Mouse (Mus musculus) left cerebral cortex, adult 18-20 months (tissue): ENCODE results near the gene Nkg7. TPM values are rescaled to one million over a fixed set of nuclear protein-coding genes. Genes with fewer than 3 reads are reported as not detected.
"Not testable (repeated sequence)": the region's sequence is repeated elsewhere in the genome, so short reads cannot be mapped to it uniquely, and the experiment has no call there.

Experiments used
- DNase-seq, 2 experiments: peaks; one replicate each; pipeline ENCODE4 v3.0.0; 2021 to 2022; ENCODE audit warnings: low spot score in 2 of 2, mixed read lengths in 1 of 2
- long read RNA-seq, 2 experiments: library from polyadenylated mRNA; stranded (forward); transcript quantifications; one replicate each; pipeline ENCODE4 v2.0.0; 2021
- total RNA-seq, 2 experiments: library from RNA; stranded (reverse); gene quantifications; 2 replicates each; pipeline ENCODE4 v1.2.3; 2021

The Nkg7 gene
- total RNA-seq = not detected
- long read RNA-seq, experiment 1 = 0 reads
- long read RNA-seq, experiment 2 = 0 reads

DNA sequence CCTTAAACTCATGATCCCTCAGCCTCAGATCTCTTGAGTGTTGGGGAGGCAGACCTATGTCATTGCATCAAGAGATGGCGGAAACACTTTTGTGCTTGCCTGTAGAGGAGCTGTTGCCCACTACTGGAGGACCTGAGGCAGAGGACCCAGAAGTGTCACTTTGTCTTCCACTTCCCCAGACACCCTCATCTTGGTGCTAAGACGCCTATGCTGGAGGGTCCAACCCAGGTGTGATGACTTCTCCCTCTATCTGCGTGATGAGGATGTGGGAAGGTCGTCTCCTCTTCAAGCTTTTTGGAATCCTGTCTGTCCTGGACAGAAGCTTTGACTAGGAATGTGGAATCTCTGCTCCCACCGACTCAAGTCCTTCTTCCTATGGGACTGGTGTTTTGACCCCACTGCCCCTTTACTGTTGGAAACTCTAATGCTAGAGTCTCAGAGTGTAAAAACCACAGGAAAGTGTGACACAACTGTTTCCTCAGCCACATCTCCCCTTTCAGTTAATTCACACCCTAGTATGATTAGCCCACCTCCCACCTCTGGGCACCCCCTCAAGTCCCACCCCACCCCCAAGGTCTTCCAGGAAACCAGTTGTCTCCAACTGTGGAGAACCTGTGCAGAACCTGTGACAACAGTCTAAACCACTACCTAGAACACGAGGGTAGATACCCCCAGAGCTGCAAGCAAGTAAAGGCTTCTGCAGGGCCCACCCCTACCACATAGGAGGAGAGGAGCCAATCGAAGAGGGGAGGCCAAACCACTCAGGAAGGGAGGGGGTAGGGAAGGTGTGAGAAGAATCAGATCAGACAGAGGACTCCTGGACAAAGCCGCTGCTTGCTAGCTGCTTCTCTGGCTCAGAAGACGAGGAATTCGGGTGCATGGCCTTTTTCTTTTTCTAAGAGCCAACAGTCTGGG lies at the start of gene Nkg7:
Gene Nkg7 (plus strand): TSS at position 733 of the 915 bp plus-strand sequence.
- DNase-seq = no peak

DNA sequence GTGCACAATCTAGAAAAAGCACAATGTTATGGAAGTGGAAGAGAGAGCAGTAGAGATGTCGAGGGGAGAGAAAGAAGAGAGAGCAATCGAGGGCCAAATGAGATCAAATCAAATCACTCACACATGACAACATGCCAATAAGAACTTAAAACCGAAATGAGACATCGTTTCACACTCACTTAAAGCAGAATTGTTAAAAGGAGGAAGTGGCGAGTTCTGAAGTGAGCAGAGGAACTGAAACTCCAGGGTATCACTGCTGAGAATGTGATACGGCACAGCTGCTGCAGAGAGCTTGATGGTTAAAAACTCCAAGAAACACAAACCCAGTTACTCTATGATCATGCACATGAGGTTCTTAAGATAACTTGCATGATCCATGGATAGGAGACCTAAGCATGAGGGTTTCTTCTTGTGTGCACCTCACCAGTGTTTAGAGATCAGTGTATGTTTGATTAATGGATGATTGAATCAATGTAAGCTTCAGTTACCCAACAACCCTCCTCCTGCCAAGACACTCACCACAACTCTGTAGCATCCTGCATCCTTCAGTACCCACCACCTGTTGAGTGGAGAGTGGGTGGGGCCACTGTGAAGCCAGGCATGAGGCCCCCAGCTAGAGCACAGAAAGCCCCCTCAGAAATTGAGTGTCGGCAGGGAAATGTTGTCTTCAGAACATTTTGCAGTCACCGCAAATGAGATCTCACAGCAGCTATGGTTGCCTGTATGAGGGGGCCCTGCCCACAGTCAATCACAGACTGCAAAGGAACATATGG lies 44.3 kb upstream of the Nkg7 start:
- no peak for DNase-seq

DNA sequence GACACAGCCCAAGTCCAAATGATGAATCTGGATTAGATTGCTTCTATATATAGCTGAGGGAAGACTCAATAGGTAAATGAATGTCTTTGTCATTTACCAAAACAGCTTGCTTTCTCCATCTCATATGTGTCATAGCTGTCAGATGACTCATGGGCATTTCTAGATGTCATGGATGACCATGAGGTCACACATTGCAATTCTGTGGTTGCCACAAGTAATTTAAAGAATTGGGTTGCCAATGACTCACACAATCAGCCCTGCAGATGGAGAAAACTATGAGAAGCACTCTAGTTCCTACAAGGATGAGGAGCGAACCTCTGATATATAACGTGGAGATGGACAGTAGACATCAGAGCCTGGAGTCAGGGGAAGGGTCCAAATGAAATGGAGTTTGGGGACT lies 37.4 kb upstream of the Nkg7 start:
- no peak for DNase-seq

DNA sequence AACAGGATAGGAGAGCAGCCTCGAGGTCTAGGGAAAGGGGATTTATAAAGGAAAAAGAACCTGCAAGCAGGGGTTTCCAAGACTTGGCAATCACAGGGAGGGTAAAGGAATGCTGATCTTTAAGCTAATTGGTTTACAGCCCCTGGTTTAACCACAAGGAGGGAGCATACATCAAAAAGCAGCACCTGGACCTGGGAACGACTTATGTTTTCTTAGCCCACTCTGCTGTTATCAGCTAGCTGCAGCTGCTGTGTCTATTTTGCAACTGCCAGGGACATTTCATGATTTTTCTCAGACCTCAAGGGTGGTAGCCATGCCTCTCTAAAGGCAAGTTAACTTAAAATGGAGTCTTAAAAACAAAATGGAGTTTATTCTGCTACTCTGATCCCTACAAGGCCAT lies 34.2 kb upstream of the Nkg7 start:
- DNase-seq = no peak

DNA sequence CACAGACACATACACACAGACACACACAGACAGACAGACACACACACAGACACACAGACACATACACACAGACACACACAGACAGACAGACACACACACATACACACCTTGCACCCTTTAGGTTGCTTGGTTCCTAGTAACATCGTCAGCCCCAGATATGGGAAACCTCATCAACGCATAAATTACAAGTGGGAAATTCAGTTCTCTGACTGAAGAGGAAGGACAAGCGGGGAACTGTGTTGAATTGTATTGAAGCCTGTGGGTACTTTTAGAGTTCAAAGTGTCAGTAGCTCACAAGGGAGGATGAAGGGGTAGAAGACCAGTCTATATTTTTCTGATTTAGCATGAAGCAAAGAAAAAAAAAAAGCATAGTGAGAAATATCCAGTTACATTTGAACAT lies 29.3 kb upstream of the Nkg7 start:
- DNase-seq = no peak

DNA sequence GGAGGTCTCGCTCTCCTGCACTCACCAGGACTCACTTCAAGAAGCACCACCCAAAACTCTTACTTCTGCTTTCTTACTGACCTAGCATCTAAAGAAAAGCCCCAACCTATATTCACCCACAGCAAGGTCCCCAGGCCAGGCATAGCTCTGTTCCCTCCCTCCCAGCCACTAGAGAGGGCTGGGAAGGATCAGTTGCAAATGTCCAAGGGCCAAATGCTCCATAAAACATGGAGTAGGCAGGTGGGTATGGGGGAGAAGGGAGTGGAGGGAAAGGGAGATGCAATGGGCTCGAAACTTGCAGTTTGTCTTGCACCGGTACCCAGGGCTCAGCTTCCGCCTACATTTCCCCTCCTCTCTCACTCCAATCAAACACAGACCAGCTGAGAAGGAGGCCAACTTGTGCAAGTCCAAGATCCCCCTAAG lies 28.7 kb upstream of the Nkg7 start, which contains the start of gene Siglecg:
Gene Siglecg (plus strand): TSS at position 74 of the 423 bp plus-strand sequence.
- no peak for DNase-seq

DNA sequence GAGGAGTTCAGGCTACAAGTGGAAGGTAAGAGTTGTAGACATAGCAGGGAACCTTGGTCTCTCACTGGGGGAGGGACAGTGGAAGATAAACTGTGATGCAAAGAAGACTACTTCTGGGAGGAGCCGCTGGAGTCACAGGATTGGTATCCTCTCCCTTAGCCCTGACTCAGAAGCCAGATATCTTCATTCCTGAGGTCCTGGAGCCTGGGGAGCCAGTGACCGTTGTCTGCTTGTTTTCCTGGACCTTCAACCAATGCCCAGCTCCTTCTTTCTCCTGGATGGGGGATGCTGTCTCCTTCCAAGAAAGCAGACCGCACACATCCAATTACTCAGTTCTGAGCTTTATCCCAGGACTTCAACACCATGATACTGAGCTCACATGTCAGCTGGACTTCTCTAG lies 27.8 kb upstream of the Nkg7 start:
- DNase-seq = no peak

DNA sequence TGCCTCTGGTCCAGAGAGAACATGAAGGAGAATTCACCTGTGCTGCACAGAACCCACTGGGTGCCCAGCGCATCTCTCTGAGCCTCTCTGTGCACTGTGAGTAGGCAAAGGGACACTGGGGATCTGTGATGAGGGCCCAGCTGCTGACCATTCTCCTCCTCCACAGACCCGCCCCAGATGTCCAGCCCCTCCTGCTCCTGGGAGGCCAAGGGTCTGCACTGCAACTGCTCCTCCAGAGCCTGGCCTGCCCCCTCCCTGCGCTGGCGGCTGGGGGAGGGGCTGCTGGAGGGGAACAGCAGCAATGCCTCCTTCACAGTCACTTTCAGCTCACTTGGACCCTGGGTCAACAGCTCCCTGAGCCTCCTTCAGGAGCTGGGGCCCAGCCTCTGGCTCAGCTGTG lies 25.1 kb upstream of the Nkg7 start:
- not testable (repeated sequence) for DNase-seq

DNA sequence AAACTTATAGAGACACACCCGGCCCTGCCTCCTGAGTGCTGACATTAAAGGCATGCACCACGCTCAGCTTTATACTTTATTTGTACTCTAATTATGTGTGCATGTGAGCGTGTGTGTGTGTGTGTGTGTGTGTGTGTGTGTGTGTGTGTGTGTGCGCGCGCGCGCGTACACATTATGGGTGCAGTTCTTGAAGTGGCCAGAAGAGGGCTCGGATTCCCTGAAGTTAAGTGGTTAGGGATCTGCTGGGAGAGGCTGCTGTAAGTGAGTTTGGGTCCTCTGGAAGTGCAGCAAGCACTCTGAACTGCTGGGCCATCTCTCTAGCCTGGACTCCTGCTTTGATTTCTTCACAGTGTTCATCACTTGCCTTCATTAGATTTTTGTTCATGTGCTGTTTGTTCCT lies 19.6 kb upstream of the Nkg7 start:
- no peak for DNase-seq

DNA sequence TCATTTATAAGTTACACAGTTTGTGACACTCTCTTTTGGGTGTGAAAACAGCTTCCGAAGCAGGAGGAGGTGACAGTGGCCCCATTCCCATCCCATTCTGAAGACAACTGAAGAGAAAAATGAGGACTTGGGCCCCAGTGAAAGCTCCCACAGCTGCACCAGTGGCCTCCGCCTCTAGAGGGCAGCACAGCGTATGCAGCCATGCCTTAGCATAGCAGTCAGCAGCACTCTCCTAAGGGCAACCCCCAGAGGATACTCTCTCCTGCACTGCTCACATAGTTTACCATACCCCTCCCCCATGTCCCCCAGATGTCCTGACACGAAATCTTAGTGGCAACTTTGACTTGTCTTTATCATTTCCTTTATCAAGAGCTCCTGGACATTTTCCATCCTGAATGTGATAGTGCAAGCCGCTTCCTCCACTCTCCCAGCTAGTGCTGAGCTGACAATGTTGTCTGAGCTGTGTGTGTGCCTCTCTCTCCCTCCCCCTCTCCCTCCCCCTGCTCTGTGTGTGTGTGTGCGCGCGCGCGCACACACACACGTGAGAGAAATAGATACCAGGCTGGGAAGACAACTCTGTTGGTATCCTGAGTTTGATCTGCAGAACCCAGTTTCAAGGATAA lies 13.8 kb upstream of the Nkg7 start:
- peak; percentile 84 to 94 for DNase-seq

DNA sequence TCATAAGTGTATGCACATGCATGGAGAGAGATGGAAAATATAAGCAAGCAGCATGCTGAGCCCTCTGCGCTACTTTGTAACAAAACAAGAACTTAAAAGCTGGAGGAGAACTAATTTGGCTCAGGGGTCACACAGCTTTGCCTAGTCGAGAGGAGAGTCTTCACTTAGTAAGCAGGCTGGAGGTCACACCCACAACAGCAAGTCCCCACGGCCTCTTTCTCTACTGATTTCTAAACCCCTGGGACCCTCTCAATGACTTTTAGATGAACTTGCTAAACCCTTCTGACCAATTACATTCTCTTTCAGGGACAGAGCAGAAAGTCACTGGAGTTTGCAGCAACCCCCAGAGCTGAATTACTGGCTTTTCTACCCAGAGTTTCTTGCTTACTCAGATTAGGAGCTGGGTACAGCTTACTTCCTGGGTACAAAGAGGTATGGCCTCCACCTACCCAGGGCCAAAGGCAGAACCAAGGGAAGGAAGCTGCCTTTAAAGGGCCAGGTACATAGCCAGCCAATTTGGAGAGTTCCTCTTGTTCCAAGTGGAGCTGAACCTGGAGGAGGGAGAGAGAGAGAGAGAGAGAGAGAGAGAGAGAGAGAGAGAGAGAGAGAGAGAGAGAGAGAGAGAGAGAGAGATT lies 12.8 kb upstream of the Nkg7 start:
- DNase-seq = no peak

DNA sequence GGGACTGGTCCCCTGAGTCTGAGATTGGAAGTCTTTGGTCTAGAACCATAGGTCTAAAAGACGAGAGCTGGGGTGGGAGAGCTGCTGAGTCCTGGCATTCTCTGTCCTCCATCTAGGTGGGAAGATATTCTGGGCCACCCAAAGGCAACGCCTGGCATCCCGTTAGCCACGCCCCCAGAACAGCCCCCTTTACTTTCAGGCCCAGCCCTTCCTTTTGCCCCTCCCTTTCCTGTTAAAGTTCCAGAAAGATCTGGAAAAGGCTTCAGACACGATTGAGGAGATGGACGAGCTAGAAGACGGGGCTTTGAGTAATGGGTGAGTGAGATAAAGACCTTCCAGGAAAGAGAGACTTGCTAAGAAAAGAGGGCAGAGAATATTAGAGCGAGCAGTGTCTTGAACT lies 9.5 kb upstream of the Nkg7 start, which contains the start of gene Lim2:
Gene Lim2 (plus strand): TSS at position 265 of the 400 bp plus-strand sequence.
- no peak for DNase-seq

DNA sequence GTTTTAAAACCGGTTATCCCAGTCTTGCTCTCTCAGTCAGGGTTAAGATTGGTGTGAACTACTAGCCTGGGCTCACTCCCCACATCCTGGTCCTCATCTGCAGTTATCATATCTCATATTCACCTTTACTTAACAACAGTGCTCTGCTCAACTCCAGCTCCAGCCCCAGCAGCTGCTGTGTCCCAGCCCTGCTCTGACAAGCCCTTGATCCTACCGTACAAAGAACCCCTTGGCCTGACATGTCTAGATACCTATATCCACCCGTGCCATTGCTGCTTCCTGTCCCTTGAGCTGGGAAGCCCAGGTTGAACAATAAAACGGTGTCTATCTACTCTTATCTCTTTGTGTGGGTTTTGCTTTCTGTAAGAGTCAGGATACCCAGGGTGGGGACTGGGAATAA lies 7.4 kb upstream of the Nkg7 start:
- no peak for DNase-seq

DNA sequence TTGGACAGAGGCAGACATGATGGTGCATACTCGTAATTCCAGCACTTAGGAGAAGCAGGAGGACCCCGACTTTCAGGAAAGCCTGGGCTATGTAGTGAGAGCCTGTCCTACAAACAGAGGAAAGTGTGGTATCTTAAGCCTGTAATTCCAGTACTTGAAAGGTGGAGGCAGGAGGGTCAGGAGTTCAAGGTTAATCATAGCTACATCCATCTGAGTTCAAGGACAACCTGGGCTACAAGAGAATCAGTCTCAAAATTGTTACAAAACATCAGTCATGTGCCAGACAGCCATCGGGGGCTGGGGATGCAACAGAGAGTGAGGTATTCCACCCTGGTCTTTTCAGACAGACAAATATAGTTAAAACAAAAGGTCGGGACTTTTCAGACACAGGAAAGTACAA lies 4.0 kb upstream of the Nkg7 start:
- DNase-seq = no peak

DNA sequence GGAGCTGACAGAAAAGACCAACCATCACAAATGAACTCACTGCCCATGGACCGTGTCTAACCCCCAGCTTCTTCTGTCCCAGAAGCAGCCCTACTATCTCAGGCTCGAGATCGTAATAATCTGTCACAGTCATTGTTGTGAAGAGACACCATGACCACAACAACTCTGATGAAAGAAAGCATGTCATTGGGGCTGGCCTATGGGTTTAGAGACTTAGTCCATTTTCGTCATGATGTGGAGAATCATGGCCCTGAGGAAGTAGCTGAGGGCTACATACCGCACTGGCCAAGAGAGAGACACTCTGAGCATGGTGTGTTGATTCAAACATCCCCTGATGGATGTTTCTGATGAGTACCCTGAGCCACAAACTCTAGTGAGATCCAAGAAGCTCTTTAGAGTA lies 2.2 kb upstream of the Nkg7 start:
- no peak for DNase-seq

DNA sequence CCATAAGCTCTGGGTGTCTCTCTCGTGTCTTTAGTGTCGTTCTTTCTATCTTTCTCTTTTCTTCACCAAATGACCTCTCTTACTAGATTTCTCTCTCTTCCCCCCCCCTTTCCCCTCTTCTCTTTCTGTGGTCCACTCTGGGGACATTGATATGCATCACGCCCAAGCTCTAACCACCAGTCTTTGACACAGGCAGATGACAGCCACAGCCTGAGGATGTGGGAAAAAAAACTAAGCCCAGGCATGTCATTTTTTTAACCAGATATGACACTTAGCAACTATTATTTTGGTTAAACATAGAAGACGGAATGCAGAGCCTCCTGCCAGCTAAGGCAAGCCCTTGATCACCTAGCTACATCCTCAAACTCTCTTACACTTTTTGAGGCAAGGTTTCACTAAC lies 1.7 kb downstream of the Nkg7 start:
- DNase-seq = no peak

DNA sequence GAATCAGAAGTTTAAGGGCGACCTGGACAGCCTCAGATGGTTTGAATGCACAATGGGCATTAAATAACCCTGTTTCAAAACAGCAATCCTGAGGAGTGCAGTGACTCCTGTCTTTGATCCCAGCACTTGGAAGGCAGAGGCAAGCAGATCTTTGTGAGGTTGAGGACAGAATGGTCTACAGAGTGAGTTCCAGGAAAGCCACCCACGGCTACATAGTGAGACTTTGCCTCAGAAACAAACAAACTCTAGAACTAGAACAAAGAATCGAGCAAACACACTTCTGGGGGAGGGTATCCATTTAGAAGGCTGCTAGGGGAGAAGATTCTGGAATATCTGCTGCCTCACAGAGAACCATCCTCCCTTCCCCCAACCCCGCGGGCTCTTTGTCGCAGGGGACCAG lies 3.6 kb downstream of the Nkg7 start, which contains the start of gene Cldnd2:
Gene Cldnd2 (plus strand): TSS at position 301 of the 400 bp plus-strand sequence.
- DNase-seq = no peak

DNA sequence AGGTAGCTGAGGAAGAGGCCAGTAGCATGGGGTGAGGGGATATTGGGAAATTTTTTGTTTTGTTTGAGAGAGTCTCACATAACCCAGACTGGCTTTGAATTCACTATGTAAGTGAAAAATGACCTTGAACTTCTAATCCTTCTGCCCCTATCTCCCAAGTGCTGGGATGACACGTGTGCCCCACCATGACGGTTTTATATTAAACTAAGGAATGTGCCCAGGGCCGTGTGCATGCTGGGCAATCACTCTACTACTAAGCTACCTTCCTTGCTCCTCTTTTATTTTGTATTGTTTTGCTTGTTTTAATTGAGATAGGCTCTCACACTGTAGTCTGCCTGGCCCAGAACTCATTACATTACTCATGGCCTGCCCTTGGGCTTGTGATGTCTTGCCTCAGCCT lies 4.2 kb downstream of the Nkg7 start:
- DNase-seq = no peak

DNA sequence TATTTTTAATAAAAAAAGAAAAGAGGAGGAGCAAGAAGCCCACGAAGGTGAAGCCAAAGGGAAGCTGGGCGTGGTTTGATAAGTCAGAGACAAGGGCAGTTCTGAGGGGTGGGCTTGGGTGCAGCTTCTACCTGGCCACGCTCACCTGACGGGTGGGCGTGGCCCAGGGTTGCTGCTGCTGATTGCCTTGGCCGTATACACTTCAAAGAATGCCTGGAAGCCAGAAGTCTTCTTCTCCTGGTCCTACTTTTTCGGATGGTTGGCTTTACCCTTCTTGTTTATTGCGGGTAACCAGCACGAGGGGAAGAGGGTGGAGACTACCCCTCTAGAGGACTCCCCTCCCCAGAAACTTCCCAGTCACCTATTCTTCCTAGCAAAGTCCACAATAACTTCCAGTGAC lies 5.8 kb downstream of the Nkg7 start:
- DNase-seq = no peak

DNA sequence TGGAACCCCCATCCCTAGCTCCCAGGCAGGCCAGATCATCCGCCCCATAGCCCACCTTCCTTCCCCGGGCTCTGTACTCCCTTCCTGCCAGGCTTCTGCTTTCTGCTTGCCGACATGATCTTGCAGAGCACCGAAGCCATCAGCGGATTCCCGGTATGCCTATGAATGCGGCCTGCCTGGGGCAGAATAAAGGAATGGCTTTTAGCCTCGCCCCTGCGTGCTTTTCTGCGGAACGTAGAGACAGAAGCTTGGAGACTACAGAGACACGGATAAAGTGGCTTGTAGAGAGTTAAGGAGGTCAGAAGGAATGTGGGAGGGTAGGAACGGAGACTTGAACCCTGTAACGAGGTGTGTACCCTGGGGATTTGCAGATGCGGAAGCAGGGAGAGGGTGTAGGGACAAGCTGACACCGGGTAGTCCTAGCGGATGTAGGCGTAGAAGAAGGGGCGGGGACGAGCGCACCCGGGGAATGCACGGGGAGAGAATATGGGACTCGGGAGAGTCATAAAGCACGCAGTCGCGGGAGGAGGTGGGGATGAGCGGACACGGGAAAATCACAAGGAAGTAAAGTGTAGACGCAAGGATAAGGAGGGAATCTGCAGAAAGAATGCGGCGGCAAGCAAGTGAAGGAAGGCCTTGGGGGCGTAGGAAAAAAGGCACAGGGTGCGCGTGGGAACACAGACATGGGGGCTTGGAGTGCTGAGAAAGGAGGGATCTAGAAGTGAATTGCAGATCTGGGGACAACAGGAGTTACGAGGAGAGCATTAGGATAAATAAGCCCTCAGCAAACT lies 6.4 kb downstream of the Nkg7 start:
- peak; percentile 53 to 75 for DNase-seq
